Mouse (Mus musculus) lung, postnatal 14 days (tissue): ENCODE results near the gene Pcdh17.

ENCODE experiments used
- DNase-seq: peaks from one replicate; pipeline ENCODE4 v3.0.0; 2021

The Pcdh17 gene

GRCm38 (mm10) chr14:84443288-84443686 lies at the start of gene Pcdh17:
TSS of gene Pcdh17 (plus strand) at chr14:84443563.
- peak; percentile 94 for DNase-seq

DNA sequence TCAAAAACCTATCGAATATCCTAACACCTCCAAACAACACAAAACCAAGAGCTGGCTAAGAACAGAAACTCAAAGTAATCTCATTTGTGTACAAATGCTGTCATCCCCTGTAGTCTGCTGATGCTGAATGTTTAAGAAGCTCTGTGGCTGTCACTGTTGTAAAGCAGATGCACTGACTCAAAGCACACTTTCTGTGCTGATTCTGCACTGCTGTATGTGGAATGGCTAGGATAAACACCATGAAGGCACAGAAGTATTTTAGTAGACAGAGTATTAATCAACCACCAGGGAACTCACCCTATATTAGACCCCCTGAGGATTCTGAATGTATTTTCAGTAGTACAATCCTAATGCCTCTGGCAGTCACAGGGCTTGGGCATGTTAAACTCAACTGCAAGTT lies 46.2 kb upstream of the Pcdh17 start:
- DNase-seq = no peak

- DNase-seq = no peak
Observed at GRCm38 (mm10) chr14:84424736-84425135, 18.6 kb upstream of the Pcdh17 start.

GRCm38 (mm10) chr14:84426616-84427015 lies 16.7 kb upstream of the Pcdh17 start:
- no peak for DNase-seq

- peak; percentile 36 for DNase-seq
Observed at GRCm38 (mm10) chr14:84438066-84438770, 5.1 kb upstream of the Pcdh17 start.

GRCm38 (mm10) chr14:84440903-84441302 lies 2.5 kb upstream of the Pcdh17 start:
- peak; percentile 35 for DNase-seq

DNA sequence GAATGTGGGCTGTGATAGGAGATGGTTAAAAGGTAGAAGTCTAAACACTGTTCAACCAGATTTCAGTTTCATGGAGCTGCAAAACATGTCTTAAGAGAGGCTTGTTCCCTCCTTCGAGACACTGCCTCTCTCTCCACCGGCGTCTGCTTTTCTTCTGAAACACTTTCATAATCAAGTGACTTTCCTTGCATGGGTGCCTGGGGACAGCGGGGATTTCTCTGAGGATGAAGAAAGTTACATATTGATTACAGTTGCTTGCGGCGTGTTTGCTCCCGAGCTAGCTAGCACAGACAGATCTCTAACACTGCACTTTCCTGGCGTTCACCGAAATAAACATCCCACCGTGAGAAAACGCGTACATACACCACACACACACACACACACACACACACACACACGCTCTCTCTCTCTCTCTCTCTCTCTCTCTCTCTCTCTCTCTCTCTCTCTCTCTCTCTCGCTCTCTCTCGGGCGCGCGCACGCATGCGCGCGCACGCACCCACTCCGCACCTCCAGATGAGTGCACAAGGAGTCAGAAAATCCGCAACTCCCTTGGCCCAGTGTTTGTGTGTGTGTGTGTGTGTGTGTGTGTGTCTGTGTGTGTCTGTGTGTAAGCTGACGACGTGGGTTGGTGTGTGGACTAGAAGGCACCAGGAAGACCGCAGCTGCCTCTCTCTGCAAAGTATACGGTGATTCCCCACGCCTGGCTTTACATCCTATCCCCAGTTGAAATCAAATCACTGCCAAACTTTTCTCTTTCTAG lies 655 bp upstream of the Pcdh17 start:
- DNase-seq = peak; percentile 8

GRCm38 (mm10) chr14:84443761-84444160 lies 398 bp downstream of the Pcdh17 start:
- no peak for DNase-seq

GRCm38 (mm10) chr14:84444276-84444662 lies 906 bp downstream of the Pcdh17 start:
- peak; percentile 7 for DNase-seq

DNA sequence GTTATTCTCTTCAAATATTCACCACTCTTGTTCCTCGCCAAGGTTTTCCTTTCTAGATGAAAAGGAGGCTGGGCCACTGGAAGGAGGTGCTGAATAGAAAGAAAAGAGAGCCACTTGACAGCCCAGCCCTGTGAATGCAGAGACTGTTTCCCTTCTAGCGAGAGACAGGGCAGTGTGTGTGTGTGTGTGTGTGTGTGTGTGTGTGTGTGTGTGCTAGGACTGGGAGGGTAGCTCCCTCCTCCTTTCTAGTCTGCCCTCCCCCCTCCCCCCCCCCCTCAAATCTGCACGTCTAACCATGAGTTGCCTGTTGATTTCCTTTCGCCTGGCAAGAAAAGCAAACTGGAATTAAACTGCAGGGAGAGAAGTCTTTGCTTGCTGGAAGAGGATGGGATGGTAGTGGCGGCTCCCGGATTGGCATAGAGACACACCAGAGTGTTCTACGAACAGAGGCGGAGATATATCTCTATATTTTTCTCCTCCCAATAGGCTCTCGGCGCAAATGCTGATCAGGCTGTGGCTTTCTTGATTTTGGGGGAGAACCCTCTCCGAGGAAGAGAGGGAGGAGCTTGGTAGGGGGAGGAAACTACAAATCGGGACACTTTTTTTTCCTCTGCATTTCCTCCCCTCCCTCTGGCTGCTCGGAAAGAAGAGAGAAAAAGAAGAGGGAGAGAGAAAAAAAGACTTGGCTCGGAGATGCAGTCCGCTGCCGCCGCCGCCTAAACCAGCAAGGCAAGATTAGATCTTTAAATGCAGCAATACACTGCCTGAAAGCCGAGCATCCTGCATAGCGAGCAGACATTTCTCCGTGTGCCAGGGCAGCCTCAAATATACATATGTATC lies 1.5 kb downstream of the Pcdh17 start:
- DNase-seq = peak; percentile 36

- peak; percentile 35 for DNase-seq
Observed at GRCm38 (mm10) chr14:84445503-84446410, 2.4 kb downstream of the Pcdh17 start.

GRCm38 (mm10) chr14:84446411-84446915 lies 3.1 kb downstream of the Pcdh17 start:
- no peak for DNase-seq

DNA sequence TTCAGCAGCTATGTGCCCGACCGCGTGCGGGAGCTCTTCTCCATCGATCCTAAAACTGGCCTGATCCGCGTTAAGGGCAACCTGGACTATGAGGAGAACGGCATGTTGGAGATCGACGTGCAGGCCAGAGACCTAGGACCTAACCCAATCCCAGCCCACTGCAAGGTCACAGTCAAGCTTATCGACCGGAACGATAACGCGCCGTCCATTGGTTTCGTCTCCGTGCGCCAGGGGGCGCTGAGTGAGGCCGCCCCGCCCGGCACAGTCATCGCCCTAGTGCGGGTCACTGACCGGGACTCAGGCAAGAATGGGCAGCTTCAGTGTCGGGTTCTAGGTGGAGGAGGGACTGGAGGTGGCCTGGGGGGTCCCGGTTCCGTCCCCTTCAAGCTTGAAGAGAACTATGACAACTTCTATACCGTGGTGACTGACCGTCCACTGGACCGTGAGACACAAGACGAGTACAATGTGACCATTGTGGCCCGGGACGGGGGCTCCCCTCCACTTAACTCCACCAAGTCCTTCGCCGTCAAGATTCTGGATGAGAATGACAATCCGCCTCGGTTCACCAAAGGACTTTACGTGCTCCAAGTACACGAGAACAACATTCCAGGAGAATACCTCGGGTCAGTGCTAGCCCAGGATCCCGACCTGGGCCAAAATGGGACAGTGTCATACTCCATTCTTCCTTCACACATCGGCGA lies 3.7 kb downstream of the Pcdh17 start:
- peak; percentile 76 for DNase-seq

GRCm38 (mm10) chr14:84447661-84448380 lies 4.5 kb downstream of the Pcdh17 start:
- peak; percentile 18 for DNase-seq

GRCm38 (mm10) chr14:84448381-84448771 lies 5.0 kb downstream of the Pcdh17 start:
- peak; percentile 7 for DNase-seq

DNA sequence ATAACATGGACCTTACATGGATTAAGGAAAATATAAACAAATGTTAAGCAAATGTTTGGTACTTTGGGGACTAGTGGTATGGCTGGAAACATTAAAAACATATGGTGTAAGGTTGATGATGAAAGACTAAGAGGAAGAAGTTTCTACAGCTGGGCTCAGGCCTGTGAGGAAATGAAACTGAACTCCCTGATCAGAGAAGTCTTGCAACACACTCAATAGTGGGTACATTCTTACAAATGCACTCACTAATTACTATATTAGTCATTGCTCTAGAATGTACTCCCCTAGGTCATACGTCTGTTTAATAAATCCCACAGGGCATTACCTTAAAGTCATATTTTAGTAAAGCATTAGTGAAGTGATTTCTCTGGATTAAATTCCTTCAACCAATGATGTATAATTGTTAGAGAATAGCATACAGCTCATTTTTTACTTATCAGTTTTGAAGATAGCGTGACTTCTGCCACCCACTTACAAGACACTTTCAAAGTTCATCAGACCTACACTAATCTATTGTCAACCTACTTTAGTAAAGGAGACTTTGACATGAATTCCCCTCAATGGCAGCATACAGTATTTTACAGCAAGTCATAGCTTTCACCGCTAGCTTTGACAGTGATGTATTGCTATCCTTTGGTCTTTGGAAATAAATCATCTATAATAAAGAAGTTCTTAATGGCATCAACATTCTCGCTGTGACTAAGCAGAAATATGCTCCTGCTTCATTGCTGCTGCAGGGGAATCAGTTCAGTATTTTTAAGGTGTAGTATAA lies 10.9 kb downstream of the Pcdh17 start:
- no peak for DNase-seq

DNA sequence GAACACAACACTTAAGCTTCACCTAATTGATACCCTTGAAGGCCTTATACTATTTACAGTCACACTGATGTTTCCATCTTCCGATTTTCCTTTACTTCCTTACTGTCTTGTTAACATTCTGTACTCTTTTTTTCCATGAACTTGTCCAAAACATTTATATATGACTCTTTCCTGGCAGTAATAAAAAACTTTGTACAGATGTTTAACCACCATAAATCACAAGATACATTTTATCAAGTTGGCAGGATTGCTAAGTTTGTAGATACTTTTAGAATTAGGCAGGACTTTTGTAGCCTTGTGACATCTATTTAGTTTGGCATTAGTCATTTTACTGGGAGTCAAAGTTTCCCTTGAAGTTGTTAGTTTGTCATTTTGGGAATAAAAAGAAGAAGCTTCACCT lies 32.1 kb downstream of the Pcdh17 start:
- DNase-seq = no peak

DNA sequence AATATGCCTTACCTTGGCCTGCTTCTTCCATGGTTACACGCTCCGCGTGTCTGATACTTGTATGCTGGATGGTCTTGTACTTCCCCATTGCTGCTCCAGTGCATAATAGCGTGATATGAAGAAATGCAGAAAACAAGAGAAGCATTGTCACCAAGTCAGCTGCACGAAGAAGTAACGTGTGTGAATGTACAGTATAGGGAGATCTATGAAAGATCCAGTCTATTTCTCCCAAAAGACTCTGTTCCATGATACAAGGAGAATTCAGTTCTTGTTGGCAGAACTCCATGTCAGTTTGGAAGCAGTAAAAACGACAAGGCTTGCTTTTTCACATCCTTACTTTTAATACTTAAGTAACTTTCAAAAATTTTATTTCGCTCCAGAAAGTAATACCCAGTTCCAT lies 33.0 kb downstream of the Pcdh17 start:
- no peak for DNase-seq

GRCm38 (mm10) chr14:84476906-84477305 lies 33.5 kb downstream of the Pcdh17 start:
- DNase-seq = no peak

DNA sequence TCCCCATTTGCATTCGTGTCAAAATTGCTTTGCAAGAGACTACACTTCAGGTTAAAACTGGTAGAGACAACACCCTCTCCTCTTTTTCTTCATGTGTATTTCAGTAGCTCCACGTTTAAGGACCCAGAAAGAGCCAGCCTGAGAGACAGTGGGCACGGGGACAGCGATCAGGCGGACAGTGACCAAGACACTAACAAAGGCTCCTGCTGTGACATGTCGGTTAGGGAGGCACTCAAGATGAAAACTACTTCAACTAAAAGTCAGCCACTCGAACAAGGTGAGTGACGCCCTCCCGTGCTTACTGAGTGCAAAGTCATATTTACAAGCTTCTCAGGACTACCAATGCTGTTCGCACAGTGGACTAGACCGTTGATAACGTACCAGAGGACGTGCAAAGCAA lies 34.0 kb downstream of the Pcdh17 start:
- no peak for DNase-seq
